Mouse (Mus musculus) MEL (cell line): ENCODE data around the gene Tank. TPM values are rescaled to one million over a fixed set of nuclear protein-coding genes. Genes with fewer than 3 reads are reported as not detected.

Source experiments
- DNase-seq: peaks from one replicate; pipeline ENCODE4 v3.0.0; 2011; ENCODE audit warnings: low read depth, low spot score
- H3K27ac ChIP-seq: 2 replicates; pipeline ENCODE4 v1.5.1; 2012; ENCODE audit warnings: low read depth, mild to moderate bottlenecking, control low read depth, low read length, moderate library complexity; ENCODE audit not compliant: control insufficient read depth
- H3K27me3 ChIP-seq, 2 experiments: fragments of 150-350 bp in 1 of 2; sonication (generic) in 1 of 2; 2 replicates each; pipeline ENCODE4 v1.6.1; 2012; ENCODE audit warnings: low read length in 2 of 2, mild to moderate bottlenecking in 2 of 2, improper control_type of control experiment in 1 of 2, moderate library complexity in 1 of 2; ENCODE audit not compliant: insufficient read depth in 2 of 2, control insufficient read depth in 1 of 2
- H3K36me3 ChIP-seq, 2 experiments: 2 replicates each; pipeline ENCODE4 v1.6.1; 2012 to 2014; ENCODE audit warnings: low read length in 2 of 2, improper control_type of control experiment in 1 of 2, inconsistent platforms in 1 of 2, mild to moderate bottlenecking in 1 of 2; ENCODE audit not compliant: insufficient read depth in 2 of 2, control insufficient read depth in 1 of 2
- H3K4me1 ChIP-seq, 2 experiments: fragments of 150-350 bp in 1 of 2; sonication (generic) in 1 of 2; 2 replicates each; pipeline ENCODE4 v1.6.1; 2012; ENCODE audit warnings: low read length in 2 of 2, improper control_type of control experiment in 1 of 2, mild to moderate bottlenecking in 1 of 2; ENCODE audit not compliant: insufficient read depth in 2 of 2, control insufficient read depth in 1 of 2
- H3K4me3 ChIP-seq, 2 experiments: fragments of 150-350 bp in 1 of 2; sonication (generic) in 1 of 2; 2 replicates each; pipeline ENCODE4 v1.5.1; 2012; ENCODE audit warnings: low read depth in 2 of 2, low read length in 2 of 2, mild to moderate bottlenecking in 2 of 2, moderate library complexity in 2 of 2, control low read depth in 1 of 2, improper control_type of control experiment in 1 of 2; ENCODE audit not compliant: control insufficient read depth in 1 of 2, insufficient read depth in 1 of 2
- H3K79me2 ChIP-seq: 2 replicates; pipeline ENCODE4 v1.6.1; 2012; ENCODE audit warnings: mild to moderate bottlenecking, low read length, moderate library complexity; ENCODE audit not compliant: control insufficient read depth, poor library complexity, insufficient read depth
- H3K9ac ChIP-seq: 2 replicates; pipeline ENCODE4 v1.6.1; 2012; ENCODE audit warnings: low read depth, mild to moderate bottlenecking, control low read depth, low read length, moderate library complexity; ENCODE audit not compliant: control insufficient read depth, poor library complexity, severe bottlenecking
- H3K9me3 ChIP-seq: fragments of 150-350 bp; sonication (generic); replicated peaks from 2 replicates; pipeline ENCODE4 v1.6.1; 2012; ENCODE audit warnings: mild to moderate bottlenecking, low read length, improper control_type of control experiment, moderate library complexity; ENCODE audit not compliant: insufficient read depth
- BHLHE40 ChIP-seq: IDR thresholded peaks from 2 replicates; pipeline ENCODE4 v1.6.1; 2012; ENCODE audit warnings: low read depth, mild to moderate bottlenecking, inconsistent platforms, low read length, improper control_type of control experiment, borderline replicate concordance
- CHD2 ChIP-seq: IDR thresholded peaks from 2 replicates; pipeline ENCODE4 v1.6.1; 2011; ENCODE audit warnings: low read length, improper control_type of control experiment
- EP300 ChIP-seq, 2 experiments: IDR thresholded peaks; 2 replicates each; pipeline ENCODE4 v1.6.1; 2011; ENCODE audit warnings: improper control_type of control experiment in 2 of 2, low read length in 2 of 2, low read depth in 1 of 2, mild to moderate bottlenecking in 1 of 2
- ETS1 ChIP-seq: IDR thresholded peaks from 2 replicates; pipeline ENCODE4 v1.6.1; 2012; ENCODE audit warnings: low read depth, mild to moderate bottlenecking, inconsistent platforms, low read length, improper control_type of control experiment, moderate library complexity
- HCFC1 ChIP-seq: IDR thresholded peaks from 2 replicates; pipeline ENCODE4 v1.6.1; 2012; ENCODE audit warnings: low read depth, mild to moderate bottlenecking, inconsistent platforms, low read length, improper control_type of control experiment, moderate library complexity
- JUND ChIP-seq: IDR thresholded peaks from 2 replicates; pipeline ENCODE4 v1.6.1; 2011; ENCODE audit warnings: low read depth, mild to moderate bottlenecking, improper control_type of control experiment, low read length
- KAT2A ChIP-seq: conservative IDR thresholded peaks from 2 replicates; pipeline ENCODE4 v1.6.1; 2012; ENCODE audit warnings: low read depth, low read length, improper control_type of control experiment, inconsistent platforms
- MAZ ChIP-seq: IDR thresholded peaks from 2 replicates; pipeline ENCODE4 v1.6.1; 2012; ENCODE audit warnings: low read depth, mild to moderate bottlenecking, inconsistent platforms, low read length, improper control_type of control experiment
- MEF2A ChIP-seq: IDR thresholded peaks from 2 replicates; pipeline ENCODE4 v1.6.1; 2014; ENCODE audit warnings: low read depth, mild to moderate bottlenecking, inconsistent platforms, low read length, improper control_type of control experiment; ENCODE audit not compliant: poor library complexity, insufficient replicate concordance, severe bottlenecking; ENCODE audit errors: extremely low read depth
- MYB ChIP-seq: IDR thresholded peaks from 2 replicates; pipeline ENCODE4 v1.6.1; 2011; ENCODE audit warnings: mild to moderate bottlenecking, low read depth, low read length, improper control_type of control experiment
- MYC ChIP-seq: IDR thresholded peaks from 2 replicates; pipeline ENCODE4 v1.6.1; 2011; ENCODE audit warnings: low read depth, mild to moderate bottlenecking, low read length, improper control_type of control experiment, moderate library complexity
- POLR2AphosphoS2 ChIP-seq: IDR thresholded peaks from 2 replicates; pipeline ENCODE4 v1.6.1; 2011; ENCODE audit warnings: low read length, improper control_type of control experiment
- POLR2AphosphoS5 ChIP-seq: IDR thresholded peaks from 2 replicates; pipeline ENCODE4 v1.6.1; 2012; ENCODE audit warnings: low read depth, borderline replicate concordance, mild to moderate bottlenecking, inconsistent platforms, low read length, moderate library complexity, mixed read lengths
- RAD21 ChIP-seq: IDR thresholded peaks from 2 replicates; pipeline ENCODE4 v1.6.1; 2011; ENCODE audit warnings: mild to moderate bottlenecking, low read depth, low read length, improper control_type of control experiment
- RCOR1 ChIP-seq: IDR thresholded peaks from 2 replicates; pipeline ENCODE4 v1.6.1; 2012; ENCODE audit warnings: low read depth, mild to moderate bottlenecking, inconsistent platforms, low read length, improper control_type of control experiment
- SIN3A ChIP-seq: IDR thresholded peaks from 2 replicates; pipeline ENCODE4 v1.6.1; 2012; ENCODE audit warnings: low read length, improper control_type of control experiment, inconsistent platforms
- TAL1 ChIP-seq: IDR thresholded peaks from 2 replicates; pipeline ENCODE4 v1.6.1; 2012; ENCODE audit warnings: mild to moderate bottlenecking, inconsistent platforms, low read length, moderate library complexity, mixed read lengths
- TCF12 ChIP-seq: IDR thresholded peaks from 2 replicates; pipeline ENCODE4 v1.6.1; 2014; ENCODE audit warnings: low read depth, mild to moderate bottlenecking, inconsistent platforms, low read length, improper control_type of control experiment, moderate library complexity
- UBTF ChIP-seq: IDR thresholded peaks from 2 replicates; pipeline ENCODE4 v1.6.1; 2012; ENCODE audit warnings: low read depth, mild to moderate bottlenecking, inconsistent platforms, low read length, improper control_type of control experiment, moderate library complexity, borderline replicate concordance; ENCODE audit not compliant: insufficient read depth
- USF1 ChIP-seq: IDR thresholded peaks from 2 replicates; pipeline ENCODE4 v1.6.1; 2014; ENCODE audit warnings: low read depth, mild to moderate bottlenecking, inconsistent platforms, low read length, improper control_type of control experiment, moderate library complexity
- USF2 ChIP-seq, 2 experiments: IDR thresholded peaks; 2 replicates each; pipeline ENCODE4 v1.6.1; 2011 to 2012; ENCODE audit warnings: improper control_type of control experiment in 2 of 2, low read length in 2 of 2, borderline replicate concordance in 1 of 2, inconsistent platforms in 1 of 2, low read depth in 1 of 2, mild to moderate bottlenecking in 1 of 2; ENCODE audit not compliant: insufficient read depth in 1 of 2
- ZKSCAN1 ChIP-seq: IDR thresholded peaks from 2 replicates; pipeline ENCODE4 v1.6.1; 2012; ENCODE audit warnings: low read depth, mild to moderate bottlenecking, inconsistent platforms, low read length, improper control_type of control experiment, moderate library complexity
- ZMIZ1 ChIP-seq: IDR thresholded peaks from 2 replicates; pipeline ENCODE4 v1.6.1; 2012; ENCODE audit warnings: low read depth, mild to moderate bottlenecking, inconsistent platforms, low read length, improper control_type of control experiment, moderate library complexity
- polyA plus RNA-seq, 2 experiments: library from polyadenylated mRNA; stranded (reverse) in 1 of 2; unstranded in 1 of 2; fragments of >175 nt in 1 of 2; fragments of >200 nt in 1 of 2; gene quantifications; 2 replicates each; pipeline versions ENCODE4 v1.2.1 to v1.2.4; 2012; ENCODE audit warnings: low replicate concordance in 2 of 2, low read depth in 1 of 2; ENCODE audit not compliant: insufficient read length in 2 of 2, insufficient read depth in 1 of 2, missing spikeins in 1 of 2
- total RNA-seq: library from RNA; depleted of rRNA; stranded (reverse); fragments of 300-350 nt; gene quantifications from 2 replicates; pipeline ENCODE4 v1.2.3, GENCODE M21; 2012

Gene Tank
- total and polyA plus RNA-seq, 3 experiments, result 27.0 to 96.7 (median 27.4) TPM

DNA sequence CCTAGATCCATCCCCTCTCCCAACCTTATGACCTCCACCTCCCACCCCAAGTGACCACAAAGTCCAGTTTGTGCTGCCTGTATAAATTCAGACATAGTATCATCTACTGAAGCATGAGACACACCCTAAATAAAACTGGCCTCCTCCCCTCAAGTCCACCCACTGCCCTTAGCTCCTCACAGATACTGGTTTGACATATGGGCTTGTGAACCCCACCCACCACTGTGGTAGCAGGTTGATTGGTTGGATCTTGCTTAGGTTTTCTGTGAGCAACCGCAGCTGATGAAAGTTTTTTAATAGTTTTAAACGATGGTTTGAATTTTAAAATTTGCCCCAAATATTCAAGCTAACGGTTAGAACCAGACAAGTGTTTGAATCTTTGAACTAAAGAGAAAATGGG lies 13.7 kb downstream of the Tank start:
- DNase-seq, result peak; percentile 30
- H3K27ac ChIP-seq, result peak overlapping the region; percentile 22; the same call in 1 of the 2 replicates
- TF ChIP-seq BHLHE40, result no peak
- TF ChIP-seq CHD2, result no peak
- TF ChIP-seq USF2 (IDR thresholded peaks at IDR 0.05; ENCODE audit: borderline replicate concordance in 1 of 2, insufficient read depth in 1 of 2, low read depth in 1 of 2, low read length in 2 of 2), result no peak
- TF ChIP-seq POLR2AphosphoS2, result no peak
- TF ChIP-seq RCOR1, result no peak
- H3K79me2 ChIP-seq, result peaks cover 30% of the 10 kb centered on the region
- H3K9me3 ChIP-seq, result no peaks in the 10 kb centered on the region
- H3K4me3 ChIP-seq, result no peak overlapping the region
- peak overlapping the region; percentile 12; the same call in 1 of the 2 replicates for H3K9ac ChIP-seq
- no peaks in the 10 kb centered on the region; a peak in 1 of 4 replicates for H3K27me3 ChIP-seq
- peaks cover 0 to 29% of the 10 kb centered on the region in 2 experiments; a peak in 3 of 4 replicates for H3K36me3 ChIP-seq
- peaks cover 12 to 17% of the 10 kb centered on the region in 2 experiments for H3K4me1 ChIP-seq

DNA sequence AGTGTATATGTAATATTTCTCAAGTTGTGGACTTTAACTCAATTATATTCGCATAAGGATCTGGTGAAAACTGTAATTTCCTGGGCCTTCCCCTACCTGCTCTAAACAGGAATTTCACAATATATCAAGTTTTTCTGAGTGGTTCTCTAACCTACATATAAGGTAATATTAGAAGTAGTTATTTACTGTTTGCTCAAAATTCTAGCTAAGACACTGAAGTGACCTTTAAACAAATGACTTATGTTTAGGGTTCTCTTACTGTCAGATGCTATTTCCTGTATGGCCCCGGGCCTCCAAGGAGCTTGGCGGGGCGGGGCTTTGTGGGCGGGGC lies 14.3 kb downstream of the Tank start:
- no peaks in the 10 kb centered on the region for H3K9me3 ChIP-seq
- peaks cover 35% of the 10 kb centered on the region for H3K79me2 ChIP-seq
- H3K4me3 ChIP-seq, result peak overlapping the region in 1 of 2 experiments; percentile 18; a peak in 2 of 4 replicates
- peaks cover 0 to 30% of the 10 kb centered on the region in 2 experiments; a peak in 3 of 4 replicates for H3K36me3 ChIP-seq
- H3K9ac ChIP-seq, result peak overlapping the region; percentile 48; the same call in 1 of the 2 replicates
- H3K4me1 ChIP-seq, result peaks cover 12 to 21% of the 10 kb centered on the region in 2 experiments
- DNase-seq, result no peak
- H3K27me3 ChIP-seq, result no peaks in the 10 kb centered on the region; a peak in 1 of 4 replicates
- TF ChIP-seq MAZ (peak; percentile 51; the same call in 1 of the 2 replicates), ZMIZ1 (peak; percentile 72; the same call in 1 of the 2 replicates), UBTF (no peak)
- H3K27ac ChIP-seq, result no peak overlapping the region

DNA sequence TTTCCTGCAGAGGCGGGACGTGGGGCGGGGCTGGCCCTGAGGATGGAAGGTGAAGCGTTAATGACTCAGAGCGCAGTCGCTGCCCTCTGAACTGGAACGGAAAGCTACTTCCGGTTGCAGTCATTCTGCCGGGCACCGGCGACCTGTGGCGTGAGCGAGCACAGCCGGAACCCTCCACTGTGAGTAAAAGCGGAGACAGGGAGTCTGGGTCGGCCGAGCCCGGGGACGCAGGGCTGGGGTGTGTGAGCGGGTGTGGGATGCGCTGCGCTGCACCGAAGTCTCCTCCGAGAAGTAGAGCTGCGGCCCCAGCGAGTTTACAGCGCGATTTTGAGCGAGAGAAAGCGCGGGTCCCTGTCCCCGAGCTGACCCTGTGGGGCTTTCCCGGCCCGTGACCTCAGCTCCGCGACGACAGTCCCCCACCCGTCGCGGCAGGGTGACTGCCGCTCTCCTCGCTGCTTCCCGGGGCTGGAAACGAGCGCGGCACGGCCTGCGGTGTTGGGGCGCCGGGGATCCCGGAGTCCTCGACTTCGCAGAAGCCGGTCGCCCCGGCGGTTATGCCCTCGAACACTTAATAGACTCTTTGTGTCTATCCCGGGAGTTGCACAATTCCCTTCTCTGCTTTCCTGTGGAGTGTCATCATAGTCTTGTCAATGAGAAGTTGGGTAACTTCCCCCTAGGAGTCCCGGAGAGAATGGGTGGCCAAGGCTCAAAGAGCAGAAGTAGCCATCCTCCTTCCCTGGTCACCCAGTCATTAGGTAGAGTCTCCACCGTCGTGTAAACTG lies 14.8 kb downstream of the Tank start:
- H3K4me1 ChIP-seq, result peaks cover 12 to 22% of the 10 kb centered on the region in 2 experiments
- no peaks in the 10 kb centered on the region; a peak in 1 of 4 replicates for H3K27me3 ChIP-seq
- H3K36me3 ChIP-seq, result peaks cover 0 to 35% of the 10 kb centered on the region in 2 experiments; a peak in 3 of 4 replicates
- peak overlapping the region; percentile 75 to 99 for H3K4me3 ChIP-seq
- H3K9ac ChIP-seq, result peak overlapping the region; percentile 100
- no peaks in the 10 kb centered on the region for H3K9me3 ChIP-seq
- peak; percentile 96 for DNase-seq
- peaks cover 36% of the 10 kb centered on the region for H3K79me2 ChIP-seq
- peak overlapping the region; percentile 81 for H3K27ac ChIP-seq
- peak; percentile 86 for TF ChIP-seq TCF12
- no peak for TF ChIP-seq MYC
- TF ChIP-seq USF1, result no peak
- no peak for TF ChIP-seq MEF2A
- TF ChIP-seq KAT2A, result peak; percentile 66; the same call in 1 of the 2 replicates
- no peak for TF ChIP-seq ZKSCAN1
- peak; percentile 77; the same call in 1 of the 2 replicates for TF ChIP-seq SIN3A
- no peak for TF ChIP-seq JUND
- TF ChIP-seq HCFC1, result peak; percentile 86
- peak; percentile 82 for TF ChIP-seq POLR2AphosphoS2
- no peak for TF ChIP-seq TAL1
- TF ChIP-seq POLR2AphosphoS5, result no peak
- TF ChIP-seq MYB, result no peak
- peak; percentile 28; the same call in 1 of the 2 replicates for TF ChIP-seq ETS1
- no peak; the same call in none of the 2 replicates for TF ChIP-seq ZMIZ1
- TF ChIP-seq RAD21, result no peak
- TF ChIP-seq EP300 (IDR thresholded peaks at IDR 0.05; ENCODE audit: low read depth in 1 of 2, low read length in 2 of 2), result no peak; a peak in 1 of 4 replicates
